Mouse (Mus musculus): ENCODE data around the gene Sptlc2.

Sptlc2 gene

GRCm38 (mm10) chr12:87393447-87394145 is 5.4 kb upstream of the Sptlc2 start:
- DNase-seq = no peak

GRCm38 (mm10) chr12:87391355-87391754 is 3.2 kb upstream of the Sptlc2 start:
- DNase-seq = no peak

GRCm38 (mm10) chr12:87389231-87389630 is 1.1 kb upstream of the Sptlc2 start:
- DNase-seq = no peak

- peak; percentile 41 to 58 for DNase-seq
Observed at GRCm38 (mm10) chr12:87387171-87388121, 709 bp downstream of the Sptlc2 start.

- no peak for DNase-seq
Observed at GRCm38 (mm10) chr12:87385051-87385450, 3.1 kb downstream of the Sptlc2 start.

- DNase-seq = no peak
Observed at GRCm38 (mm10) chr12:87381380-87381682, 6.8 kb downstream of the Sptlc2 start.

GRCm38 (mm10) chr12:87380586-87381379 is 7.4 kb downstream of the Sptlc2 start:
- DNase-seq = no peak

GRCm38 (mm10) chr12:87379496-87379895 is 8.7 kb downstream of the Sptlc2 start:
- DNase-seq = no peak

GRCm38 (mm10) chr12:87374159-87374558 is 14.0 kb downstream of the Sptlc2 start:
- no peak for DNase-seq

GRCm38 (mm10) chr12:87369319-87369718 is 18.8 kb downstream of the Sptlc2 start:
- no peak for DNase-seq

- no peak for DNase-seq
Observed at GRCm38 (mm10) chr12:87368092-87368491, 20.1 kb downstream of the Sptlc2 start.

- no peak for DNase-seq
Observed at GRCm38 (mm10) chr12:87365676-87366075, 22.5 kb downstream of the Sptlc2 start.

GRCm38 (mm10) chr12:87362111-87362510 is 26.0 kb downstream of the Sptlc2 start:
- no peak for DNase-seq

- no peak for DNase-seq
Observed at GRCm38 (mm10) chr12:87348029-87348428, 40.1 kb downstream of the Sptlc2 start.

GRCm38 (mm10) chr12:87347511-87347910 is 40.6 kb downstream of the Sptlc2 start:
- DNase-seq = peak; percentile 16 to 40

- DNase-seq = no peak
Observed at GRCm38 (mm10) chr12:87343084-87343605, 45.0 kb downstream of the Sptlc2 start.

- DNase-seq = no peak
Observed at GRCm38 (mm10) chr12:87338082-87338481, 50.1 kb downstream of the Sptlc2 start.

GRCm38 (mm10) chr12:87334886-87335285 is 53.3 kb downstream of the Sptlc2 start:
- no peak for DNase-seq

GRCm38 (mm10) chr12:87333794-87334193 is 54.4 kb downstream of the Sptlc2 start:
- DNase-seq = no peak

- no peak for DNase-seq
Observed at GRCm38 (mm10) chr12:87332511-87332910, 55.6 kb downstream of the Sptlc2 start.

- peak in 1 of 2 experiments; percentile 5 for DNase-seq
Observed at GRCm38 (mm10) chr12:87331908-87332307, 56.2 kb downstream of the Sptlc2 start.

- DNase-seq = peak; percentile 15 to 20
Observed at GRCm38 (mm10) chr12:87331053-87331456, 57.1 kb downstream of the Sptlc2 start.

- no peak for DNase-seq
Observed at GRCm38 (mm10) chr12:87330213-87330612, 57.9 kb downstream of the Sptlc2 start.

Data from kidney, postnatal 4 days (tissue).